Mouse (Mus musculus) myocyte (in vitro differentiated cells): Measurements from ENCODE around the gene Bcas3.

Experiments used
- E2F4 ChIP-seq: IDR thresholded peaks from one replicate; pipeline ENCODE4 v1.6.1; 2011; ENCODE audit warnings: mild to moderate bottlenecking, control low read depth, moderate library complexity; ENCODE audit not compliant: insufficient read depth
- POLR2A ChIP-seq: IDR thresholded peaks from one replicate; pipeline ENCODE4 v1.6.1; 2011; ENCODE audit warnings: low read depth, mild to moderate bottlenecking, control low read depth, moderate library complexity; ENCODE audit not compliant: insufficient read length
- REST ChIP-seq: IDR thresholded peaks from one replicate; pipeline ENCODE4 v1.6.1; 2011; ENCODE audit warnings: mild to moderate bottlenecking, control low read depth, moderate library complexity; ENCODE audit not compliant: insufficient read depth, insufficient read length

DNA sequence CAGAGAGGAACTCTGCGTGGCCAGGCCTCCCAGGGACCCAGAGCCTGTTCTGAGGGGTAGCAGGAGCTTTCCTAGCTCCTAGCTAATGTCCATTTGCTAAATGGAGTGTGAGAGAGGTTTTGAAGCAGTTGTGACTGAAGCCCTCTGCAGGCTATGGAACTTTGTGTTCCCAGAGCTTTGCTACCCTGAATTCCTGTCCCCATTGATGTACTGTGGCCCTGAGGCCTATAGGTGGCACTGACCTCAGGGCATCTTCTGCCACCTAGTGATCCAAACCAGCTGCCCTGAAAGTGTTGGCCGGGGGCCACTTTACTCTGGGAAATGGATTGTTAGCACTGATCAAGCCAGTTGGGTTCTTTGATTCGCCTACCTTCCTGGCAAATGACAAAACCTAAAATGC lies 380.6 kb downstream of the Bcas3 start:
- TF ChIP-seq POLR2A (no peak), REST (no peak), E2F4 (no peak)
